Comparison of ENCODE assay signal across 22 mouse cellular contexts in genomic region chr8:99651302-99651621, GRCm38 (mm10).
DNase-seq lines count a peak whose midpoint lies in the region; ATAC-seq and TF ChIP-seq lines count a peak whose summit lies in the region.
"Had no signal": no experiment of that assay in that cellular context is flagged by ENCODE, and none has a peak within 500 bp of the region (broad histone marks: within the 10 kb centered on the region; RNA-seq: fewer than 3 reads in every experiment).

No protein-coding gene starts in this region.

- DNase-seq in forebrain, embryonic 11.5 days (ENCODE audit: low spot score) = no peak
- DNase-seq in forebrain, postnatal 0 days = no peak
- DNase-seq in lung, embryonic 14.5 days = no peak
- DNase-seq in lung, postnatal 4 days = no peak
- DNase-seq: adrenal gland, adult 8-10 months; adrenal gland, postnatal 14 days; adrenal gland, postnatal 36 days; B cell, adult 2 months; cerebellum, adult 11-12 months; cerebellum, adult 2 months; cerebellum, adult 9-10 months; cerebellum, postnatal 25 days had no signal

- H3K4me2 ChIP-seq in forebrain, embryonic 13.5 days = no peak overlapping the region
- H3K4me2 ChIP-seq in forebrain, embryonic 11.5 days (ENCODE audit: low read depth, low read length, severe bottlenecking) = no peak overlapping the region
- H3K4me2 ChIP-seq in forebrain, embryonic 16.5 days (ENCODE audit: low read length) = no peak overlapping the region
- no peak overlapping the region for H3K4me2 ChIP-seq in forebrain, postnatal 0 days (ENCODE audit: low read depth)
- no peak overlapping the region for H3K4me2 ChIP-seq in lung, embryonic 14.5 days
- H3K4me2 ChIP-seq: embryonic facial prominence, embryonic 12.5 days; forebrain, embryonic 15.5 days had no signal

- ATAC-seq in forebrain, embryonic 13.5 days = peak; percentile 48; the same call in 1 of the 2 replicates
- no peak for ATAC-seq in forebrain, embryonic 11.5 days (replicated peaks; ENCODE audit: low FRiP score)
- ATAC-seq in forebrain, embryonic 16.5 days = no peak; the same call in 1 of the 2 replicates
- ATAC-seq in forebrain, postnatal 0 days = no peak
- ATAC-seq in lung, embryonic 14.5 days (ENCODE audit: insufficient read depth) = 0 out of 2 replicates have a peak, but pooled peaks have one; percentile 11
- ATAC-seq: activated CD4-positive, CD25-positive, alpha-beta regulatory T cell, adult 4 months; CD4-positive, CD25-positive, alpha-beta regulatory T cell, adult 4 months; Patski had no signal

- no peaks in the 10 kb centered on the region for H3K27me3 ChIP-seq in forebrain, embryonic 13.5 days
- H3K27me3 ChIP-seq in forebrain, embryonic 11.5 days (ENCODE audit: control insufficient read depth, insufficient read depth, low read length) = no peaks in the 10 kb centered on the region
- no peaks in the 10 kb centered on the region for H3K27me3 ChIP-seq in forebrain, embryonic 16.5 days (replicated peaks; ENCODE audit: control insufficient read depth, insufficient read depth, low read length)
- no peaks in the 10 kb centered on the region for H3K27me3 ChIP-seq in forebrain, postnatal 0 days (ENCODE audit: insufficient read depth, low read length)
- no peaks in the 10 kb centered on the region for H3K27me3 ChIP-seq in lung, embryonic 14.5 days (ENCODE audit: insufficient read depth, low read length)
- H3K27me3 ChIP-seq: CH12.LX; embryonic facial prominence, embryonic 12.5 days; forebrain, embryonic 15.5 days; Patski had no signal

- no peaks in the 10 kb centered on the region for H3K4me1 ChIP-seq in forebrain, embryonic 13.5 days
- H3K4me1 ChIP-seq in forebrain, embryonic 11.5 days (replicated peaks; ENCODE audit: control insufficient read depth, insufficient read depth, low read length) = no peaks in the 10 kb centered on the region
- H3K4me1 ChIP-seq in forebrain, embryonic 16.5 days (replicated peaks; ENCODE audit: control insufficient read depth, insufficient read depth, low read length) = no peaks in the 10 kb centered on the region
- no peaks in the 10 kb centered on the region for H3K4me1 ChIP-seq in forebrain, postnatal 0 days (ENCODE audit: insufficient read depth)
- H3K4me1 ChIP-seq in lung, embryonic 14.5 days (ENCODE audit: insufficient read depth) = no peaks in the 10 kb centered on the region
- H3K4me1 ChIP-seq: embryonic facial prominence, embryonic 10.5 days; embryonic facial prominence, embryonic 12.5 days; forebrain, embryonic 15.5 days had no signal

- H3K9ac ChIP-seq in forebrain, embryonic 13.5 days = no peak overlapping the region
- H3K9ac ChIP-seq in forebrain, embryonic 11.5 days (ENCODE audit: low read length) = no peak overlapping the region
- no peak overlapping the region for H3K9ac ChIP-seq in forebrain, embryonic 16.5 days (replicated peaks; ENCODE audit: low read depth, low read length)
- no peak overlapping the region for H3K9ac ChIP-seq in forebrain, postnatal 0 days
- H3K9ac ChIP-seq in lung, embryonic 14.5 days = no peak overlapping the region
- H3K9ac ChIP-seq: embryonic facial prominence, embryonic 12.5 days; forebrain, embryonic 15.5 days had no signal

- 71% methylated on average over 2 of the region's 2 CpGs for WGBS in forebrain, embryonic 13.5 days
- WGBS in forebrain, embryonic 11.5 days = 84% methylated on average over 2 of the region's 2 CpGs
- 43% methylated on average over 2 of the region's 2 CpGs for WGBS in forebrain, embryonic 16.5 days
- 59% methylated on average over 2 of the region's 2 CpGs for WGBS in forebrain, postnatal 0 days
- WGBS in lung, embryonic 14.5 days = 54% methylated on average over 2 of the region's 2 CpGs

- H3K9me3 ChIP-seq in forebrain, embryonic 13.5 days (replicated peaks) = no peaks in the 10 kb centered on the region
- H3K9me3 ChIP-seq in forebrain, embryonic 11.5 days (ENCODE audit: control insufficient read depth, low read length) = no peaks in the 10 kb centered on the region
- peaks cover 2% of the 10 kb centered on the region; the same call in 1 of the 2 replicates for H3K9me3 ChIP-seq in forebrain, embryonic 16.5 days (ENCODE audit: control insufficient read depth, low read length)
- H3K9me3 ChIP-seq in forebrain, postnatal 0 days (ENCODE audit: low read length) = no peaks in the 10 kb centered on the region
- H3K9me3 ChIP-seq in lung, embryonic 14.5 days (ENCODE audit: low read depth, low read length) = no peaks in the 10 kb centered on the region
- H3K9me3 ChIP-seq: embryonic facial prominence, embryonic 12.5 days; forebrain, embryonic 15.5 days; G1E had no signal

- H3K4me3 ChIP-seq in forebrain, embryonic 13.5 days = no peak overlapping the region
- no peak overlapping the region for H3K4me3 ChIP-seq in forebrain, embryonic 11.5 days (ENCODE audit: low read depth, low read length)
- H3K4me3 ChIP-seq in forebrain, embryonic 16.5 days (replicated peaks; ENCODE audit: low read length) = no peak overlapping the region
- no peak overlapping the region for H3K4me3 ChIP-seq in forebrain, postnatal 0 days (ENCODE audit: low read depth, low read length)
- no peak overlapping the region for H3K4me3 ChIP-seq in lung, embryonic 14.5 days (ENCODE audit: low read depth, low read length)
- H3K4me3 ChIP-seq: embryonic facial prominence, embryonic 10.5 days; embryonic facial prominence, embryonic 12.5 days; forebrain, embryonic 15.5 days had no signal

- no peak overlapping the region for H3K27ac ChIP-seq in forebrain, embryonic 13.5 days
- H3K27ac ChIP-seq in forebrain, embryonic 11.5 days (ENCODE audit: low read depth, low read length) = no peak overlapping the region
- peak overlapping the region; percentile 47; the same call in 1 of the 2 replicates for H3K27ac ChIP-seq in forebrain, embryonic 16.5 days (ENCODE audit: low read length)
- H3K27ac ChIP-seq in forebrain, postnatal 0 days (ENCODE audit: low read depth, low read length) = no peak overlapping the region
- no peak overlapping the region for H3K27ac ChIP-seq in lung, embryonic 14.5 days (ENCODE audit: low read depth)
- H3K27ac ChIP-seq: embryonic facial prominence, embryonic 10.5 days; embryonic facial prominence, embryonic 12.5 days had no signal

- no peak for TF ChIP-seq CTCF in forebrain, postnatal 0 days (IDR thresholded peaks at IDR 0.05; ENCODE audit: low read depth)
- no peak for TF ChIP-seq CTCF in lung, embryonic 14.5 days (IDR thresholded peaks at IDR 0.05; ENCODE audit: low read depth)

- no peaks in the 10 kb centered on the region for H3K36me3 ChIP-seq in forebrain, embryonic 13.5 days (ENCODE audit: poor library complexity, severe bottlenecking)
- H3K36me3 ChIP-seq in forebrain, embryonic 11.5 days (ENCODE audit: control insufficient read depth, insufficient read depth, low read length) = no peaks in the 10 kb centered on the region
- no peaks in the 10 kb centered on the region for H3K36me3 ChIP-seq in forebrain, embryonic 16.5 days (ENCODE audit: control insufficient read depth, insufficient read depth)
- H3K36me3 ChIP-seq in forebrain, postnatal 0 days (ENCODE audit: insufficient read depth) = no peaks in the 10 kb centered on the region
- no peaks in the 10 kb centered on the region for H3K36me3 ChIP-seq in lung, embryonic 14.5 days (ENCODE audit: insufficient read depth)
- H3K36me3 ChIP-seq: embryonic facial prominence, embryonic 10.5 days; embryonic facial prominence, embryonic 12.5 days; forebrain, embryonic 15.5 days; G1E had no signal

Comparison
In these comparisons a context has a peak if more than half of its experiments do, and no peak if none do; other contexts are left out.
1. ATAC-seq: peak in forebrain, embryonic 13.5 days (single experiment) and lung, embryonic 14.5 days (single experiment); none in forebrain, embryonic 11.5 days (single experiment), forebrain, embryonic 16.5 days (single experiment) and forebrain, postnatal 0 days (single experiment).